Mouse (Mus musculus) right cerebral cortex, postnatal 14 days (tissue): ENCODE results near the gene Cpm.

Source experiments
- DNase-seq: peaks from one replicate; pipeline ENCODE4 v3.0.0; 2022

Cpm gene

DNA sequence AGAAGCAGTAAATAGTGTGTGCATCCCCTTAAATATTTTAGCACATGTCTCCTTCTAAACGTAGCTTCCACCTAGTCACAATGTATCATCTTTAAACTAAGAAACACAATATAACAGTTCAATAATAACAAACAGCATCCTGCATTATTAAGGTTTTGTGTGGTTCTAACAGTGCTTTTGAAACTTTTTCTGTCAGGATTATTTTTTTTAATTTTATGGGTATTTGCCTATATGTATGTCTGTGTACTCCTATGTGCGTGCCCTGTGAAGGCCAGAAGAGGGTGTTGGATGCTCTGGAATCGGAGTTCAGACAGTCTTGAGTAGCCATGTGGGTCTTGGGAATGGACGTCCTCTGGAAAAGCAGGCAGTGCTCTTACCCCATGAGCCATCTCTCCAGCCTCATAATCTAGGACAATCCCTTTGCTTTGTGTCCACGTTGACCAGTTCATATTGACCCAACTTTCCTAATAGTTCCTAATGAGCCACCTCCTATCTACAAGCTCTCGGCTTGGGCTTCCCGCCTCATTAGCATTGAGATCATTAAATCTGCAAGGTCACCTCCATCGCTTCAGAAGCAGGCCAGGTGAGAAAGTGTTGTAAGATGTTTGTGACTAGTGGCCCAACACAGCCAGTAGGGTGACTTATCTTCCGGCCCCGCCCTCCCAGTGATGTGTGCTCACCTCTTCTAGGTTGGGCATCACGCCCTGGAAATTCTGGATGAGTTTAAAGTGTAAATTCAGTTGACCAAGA is 20.2 kb downstream of the Cpm start:
- DNase-seq, result no peak

GRCm38 (mm10) chr10:117650042-117650655 is 20.8 kb downstream of the Cpm start:
- DNase-seq, result no peak

DNA sequence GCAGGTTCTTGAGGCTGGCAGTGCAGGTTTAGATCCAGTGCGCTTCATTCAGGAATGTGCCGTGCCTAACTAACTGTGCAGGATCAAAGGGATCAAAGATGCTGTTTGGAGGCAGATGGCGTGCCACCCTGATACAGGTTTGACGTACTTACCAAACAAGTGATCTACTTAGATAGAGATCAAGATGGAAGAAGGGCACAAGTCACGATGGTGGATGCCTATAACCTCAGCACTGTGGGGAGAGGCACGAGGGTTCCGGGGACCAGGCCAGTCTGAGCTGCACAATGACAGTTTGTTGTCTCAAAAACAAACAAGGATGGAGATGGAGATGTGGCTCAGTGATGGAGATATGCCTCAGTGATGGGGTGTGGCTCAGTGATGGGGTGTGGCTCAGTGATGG is 21.4 kb downstream of the Cpm start:
- DNase-seq, result no peak

DNA sequence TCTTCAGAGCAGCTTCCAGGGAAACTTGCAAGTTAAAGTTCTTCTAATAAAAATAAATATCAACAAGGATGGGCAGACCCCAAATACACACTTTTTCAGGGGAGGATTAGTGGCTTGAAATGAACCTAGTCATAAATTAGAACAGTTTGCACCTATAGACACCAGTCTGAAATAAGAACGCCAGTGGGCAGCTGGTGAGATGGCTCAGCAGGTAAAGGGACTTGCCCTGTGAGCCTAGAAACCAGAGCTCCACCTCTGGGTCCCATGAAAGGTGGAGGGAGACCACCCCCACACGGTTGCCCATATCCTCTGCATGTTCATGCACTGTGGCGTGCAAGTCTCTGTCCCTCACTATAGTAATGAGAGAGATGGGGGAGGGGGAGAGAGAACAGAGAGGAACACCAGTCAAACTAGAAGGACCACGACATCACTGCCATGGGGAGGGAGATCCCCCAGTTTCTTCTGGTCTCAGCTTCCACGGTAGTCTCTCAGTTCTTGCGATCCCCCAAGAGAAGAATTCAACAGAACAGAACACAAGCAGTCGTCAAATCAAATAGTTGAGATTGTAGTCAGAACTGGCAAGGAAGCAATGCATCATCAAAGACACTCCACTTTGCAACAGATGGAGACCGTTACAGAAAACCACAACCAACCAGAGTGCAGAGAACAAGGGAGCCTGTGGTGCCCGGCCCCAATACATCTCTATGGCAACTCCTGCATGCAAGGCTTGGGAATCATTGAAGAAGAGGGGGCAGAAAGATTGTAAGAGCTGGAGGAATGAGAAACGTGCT is 22.5 kb downstream of the Cpm start:
- no peak for DNase-seq

- DNase-seq, result no peak
Measured at GRCm38 (mm10) chr10:117652378-117652774, 23.1 kb downstream of the Cpm start.

DNA sequence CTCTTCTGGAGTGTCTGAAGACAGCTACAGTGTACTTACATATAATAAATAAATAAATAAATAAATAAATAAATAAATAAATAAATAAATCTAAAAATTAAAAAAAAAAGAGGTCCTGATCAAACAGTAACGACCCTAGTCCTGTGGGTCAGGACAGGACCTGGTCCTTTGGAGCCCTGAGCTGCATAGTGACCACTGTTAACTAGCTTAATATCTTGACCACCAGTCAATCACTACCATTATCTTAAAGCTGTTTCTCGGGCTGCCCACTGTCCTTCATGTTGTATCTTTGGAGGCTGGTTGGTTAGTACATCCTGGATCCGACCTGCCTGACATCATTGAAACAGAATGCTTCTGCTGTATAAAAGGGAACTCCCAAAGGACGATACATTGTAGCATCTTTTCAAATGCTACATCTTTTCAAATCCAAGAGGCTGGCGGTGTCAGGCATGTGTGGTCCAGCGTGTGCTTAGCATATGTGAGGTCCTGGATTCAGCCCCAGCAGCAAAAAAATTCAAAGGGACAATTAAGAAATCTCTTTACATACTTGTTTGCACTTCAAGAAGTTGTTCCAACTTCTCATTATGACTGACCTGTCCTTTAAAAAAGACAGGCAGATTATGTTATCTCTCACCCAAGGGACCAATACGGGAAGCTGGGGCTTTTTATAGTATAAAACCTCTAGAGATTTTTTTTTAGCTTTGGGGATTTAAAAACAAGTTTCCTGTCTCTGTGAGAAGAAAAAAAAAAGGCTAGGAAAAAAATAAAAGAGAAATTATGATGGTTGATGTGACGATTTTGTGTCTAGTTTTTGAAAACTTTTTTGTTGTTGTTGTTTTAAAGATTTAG is 23.9 kb downstream of the Cpm start:
- DNase-seq, result no peak

DNA sequence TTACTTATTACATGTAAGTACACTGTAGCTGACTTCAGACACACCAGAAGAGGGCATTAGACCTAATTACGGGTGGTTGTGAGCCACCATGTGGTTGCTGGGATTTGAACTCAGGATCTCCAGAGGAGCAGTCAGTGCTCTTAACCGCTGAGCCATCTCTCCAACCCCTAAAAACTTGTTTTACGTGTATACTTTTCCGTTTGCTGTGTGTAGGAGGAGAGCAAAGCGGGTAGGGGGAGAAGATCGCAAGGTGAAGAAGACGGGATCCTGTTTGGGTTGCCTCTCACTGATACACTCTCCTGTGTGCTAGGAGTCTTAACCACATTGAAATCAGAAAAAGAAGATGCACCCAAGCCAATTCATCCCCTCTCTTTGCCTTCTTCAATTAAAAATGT is 24.5 kb downstream of the Cpm start:
- no peak for DNase-seq

GRCm38 (mm10) chr10:117654576-117655123 is 25.4 kb downstream of the Cpm start:
- no peak for DNase-seq

DNA sequence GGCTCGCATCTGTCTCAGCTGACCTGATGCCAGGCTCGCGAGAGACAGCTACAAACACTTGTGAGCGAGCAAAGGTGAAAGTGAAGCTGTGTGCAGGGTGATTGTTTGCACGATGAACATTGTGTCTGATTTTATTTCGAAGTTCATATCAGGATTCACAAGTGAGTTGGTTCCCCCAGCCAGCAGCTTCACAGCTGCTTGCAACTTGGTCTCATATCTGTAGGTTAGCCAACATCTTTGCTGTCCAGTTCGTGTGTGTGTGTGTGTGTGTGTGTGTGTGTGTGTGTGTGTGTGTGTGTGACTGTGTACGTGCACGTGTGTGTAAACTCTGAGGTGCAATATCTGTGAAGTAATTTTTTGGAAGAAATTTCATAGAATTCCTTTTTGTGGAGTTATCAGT is 26.2 kb downstream of the Cpm start:
- no peak for DNase-seq

DNA sequence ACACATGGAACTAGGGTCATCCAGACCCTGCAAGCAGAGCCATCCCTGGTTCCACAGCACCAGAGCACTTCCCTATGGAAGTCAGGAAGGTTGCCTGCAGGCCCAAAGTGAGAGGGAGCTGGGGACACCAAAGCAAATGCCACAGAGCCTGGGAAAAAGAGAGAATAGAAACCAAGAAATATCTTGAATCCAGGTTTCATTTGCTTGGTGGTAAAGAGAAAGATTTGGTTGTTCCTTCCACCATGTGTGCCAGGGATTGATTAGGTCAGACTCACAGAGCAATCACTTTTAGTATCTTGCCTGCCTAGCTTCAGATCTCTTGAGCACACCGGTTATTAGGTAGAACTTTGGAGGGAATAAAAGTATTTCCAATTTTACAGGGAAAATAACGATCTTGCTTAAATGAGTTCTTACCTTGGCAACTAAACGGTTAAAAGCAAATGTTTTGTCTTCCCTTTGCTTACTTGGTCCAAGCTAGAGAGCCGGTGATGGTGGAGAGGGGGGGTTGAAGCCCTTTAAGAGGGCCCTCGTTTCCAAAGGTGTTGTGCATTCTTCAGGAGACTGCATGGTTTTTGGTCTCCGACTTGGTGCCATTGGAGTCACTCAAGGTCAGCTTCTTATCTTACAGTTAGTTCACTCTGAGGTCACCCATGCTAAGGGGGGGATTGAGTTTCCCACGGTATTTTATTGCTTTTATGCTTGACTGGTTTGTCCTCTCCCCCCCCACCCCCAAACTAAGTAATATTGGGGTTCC is 26.8 kb downstream of the Cpm start:
- no peak for DNase-seq

DNA sequence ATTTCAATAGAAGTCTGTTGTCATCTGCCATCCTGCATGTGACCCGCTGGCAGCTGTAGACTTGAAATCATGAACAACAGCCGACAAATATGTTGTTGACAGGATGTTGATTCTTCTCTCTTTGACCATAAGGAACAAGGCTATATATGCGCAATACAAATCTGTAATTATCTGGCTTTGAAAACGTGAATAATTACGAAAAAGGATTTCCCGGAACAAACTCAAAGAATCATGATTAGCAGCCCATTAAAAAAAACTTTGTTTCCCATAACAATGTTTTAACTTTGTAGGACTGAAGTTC is 27.3 kb downstream of the Cpm start:
- no peak for DNase-seq

DNA sequence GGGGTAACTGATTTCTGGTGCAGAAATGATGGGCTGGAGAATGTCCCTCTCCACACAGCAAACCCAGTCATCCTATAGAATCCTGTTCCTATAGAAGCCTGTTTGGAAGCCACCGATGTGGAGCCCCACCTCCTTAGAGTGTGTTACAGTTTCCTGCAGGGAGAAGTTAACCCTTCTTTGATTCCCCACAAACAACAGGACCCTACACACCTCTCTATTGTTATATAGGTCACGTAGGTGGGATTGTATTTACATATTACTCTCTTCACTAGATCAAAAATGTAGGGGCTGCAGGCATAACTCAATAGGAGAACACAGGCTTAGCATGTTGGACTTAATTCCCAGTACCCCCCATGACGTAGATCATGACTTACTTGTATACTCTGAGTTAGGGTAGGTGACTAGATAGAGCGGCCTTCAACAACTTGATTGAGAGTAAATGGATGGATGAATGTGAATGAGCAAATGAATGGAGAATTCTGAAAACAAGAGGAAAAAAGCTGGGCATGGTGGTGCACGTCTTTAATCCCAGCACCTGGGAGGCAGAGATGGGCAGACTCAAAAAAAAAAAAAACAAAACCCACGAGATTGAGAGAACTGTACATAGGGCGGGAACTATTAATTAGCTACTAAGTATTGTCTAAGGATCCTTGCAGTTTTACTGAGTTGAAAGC is 27.8 kb downstream of the Cpm start:
- no peak for DNase-seq

DNA sequence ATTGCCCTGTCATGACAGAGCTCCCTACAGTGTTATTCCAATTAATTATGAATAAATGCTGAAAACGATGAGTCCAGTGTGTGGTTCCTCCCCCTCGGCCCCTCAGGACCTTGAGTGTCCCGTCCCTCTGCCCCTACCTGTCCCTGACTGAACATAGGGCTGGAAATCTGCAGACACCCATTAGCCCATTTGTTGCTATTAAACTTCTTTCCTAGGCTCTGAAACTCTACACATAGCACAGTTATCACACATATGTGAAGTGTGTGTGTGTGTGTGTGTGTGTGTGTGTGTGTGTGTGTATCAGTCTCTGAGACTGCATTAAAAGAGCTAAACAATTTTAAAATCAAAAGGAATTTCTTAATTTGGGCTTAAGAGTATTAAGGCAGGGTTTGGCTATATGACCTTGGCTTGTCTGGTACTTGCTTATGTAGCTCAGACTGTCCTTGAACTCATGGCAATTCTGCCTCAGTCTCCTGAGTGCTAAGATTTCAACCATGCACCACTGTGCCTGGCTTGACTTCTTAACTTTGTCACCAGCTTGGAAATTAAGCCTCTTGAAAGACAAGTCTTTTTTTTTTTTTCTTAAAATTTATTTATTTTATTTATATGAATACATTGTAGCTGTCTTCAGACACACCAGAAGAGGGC is 28.5 kb downstream of the Cpm start:
- DNase-seq, result no peak

DNA sequence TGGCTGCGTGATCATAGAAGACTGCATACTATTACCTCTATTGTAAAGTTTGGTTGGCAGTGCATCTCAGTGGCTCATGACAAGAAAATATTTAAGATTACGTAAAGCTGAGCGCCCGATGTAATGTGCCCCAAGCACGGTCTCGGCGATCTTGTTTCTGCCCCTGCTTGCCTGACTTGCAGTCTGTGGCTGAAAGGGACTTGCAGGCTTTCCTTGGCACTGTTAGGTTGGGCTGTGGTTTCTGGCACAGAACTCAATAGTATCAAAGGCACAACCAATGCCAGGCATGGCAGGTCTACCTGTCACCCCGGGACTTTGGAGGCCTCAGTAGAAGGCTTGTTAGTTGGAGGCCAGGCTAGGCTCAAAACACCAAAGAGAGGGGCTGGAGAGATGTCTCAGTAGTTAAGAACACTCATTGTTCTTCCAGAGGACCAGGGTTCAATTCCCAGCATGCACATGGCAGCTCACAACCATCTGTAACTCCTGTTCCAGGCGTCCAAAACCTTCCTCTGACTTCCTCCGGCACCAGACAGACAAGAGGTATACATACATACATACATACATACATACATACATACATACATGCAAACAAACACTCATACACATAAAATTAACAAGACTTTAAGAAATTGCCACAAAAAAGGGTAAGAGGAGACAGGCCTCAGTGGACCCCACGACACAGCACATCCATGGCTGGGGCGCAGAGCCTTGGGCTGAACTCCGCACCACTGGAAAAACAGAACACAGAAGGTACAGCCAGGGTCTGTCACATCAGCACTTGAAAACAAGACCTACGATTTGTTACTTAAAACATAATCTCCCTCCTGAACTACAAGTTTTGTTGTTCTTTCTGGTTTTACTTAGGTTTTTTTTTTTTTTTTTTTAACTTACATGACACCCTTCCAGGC is 29.5 kb downstream of the Cpm start:
- DNase-seq, result no peak

GRCm38 (mm10) chr10:117659430-117659813 is 30.1 kb downstream of the Cpm start:
- DNase-seq, result no peak

DNA sequence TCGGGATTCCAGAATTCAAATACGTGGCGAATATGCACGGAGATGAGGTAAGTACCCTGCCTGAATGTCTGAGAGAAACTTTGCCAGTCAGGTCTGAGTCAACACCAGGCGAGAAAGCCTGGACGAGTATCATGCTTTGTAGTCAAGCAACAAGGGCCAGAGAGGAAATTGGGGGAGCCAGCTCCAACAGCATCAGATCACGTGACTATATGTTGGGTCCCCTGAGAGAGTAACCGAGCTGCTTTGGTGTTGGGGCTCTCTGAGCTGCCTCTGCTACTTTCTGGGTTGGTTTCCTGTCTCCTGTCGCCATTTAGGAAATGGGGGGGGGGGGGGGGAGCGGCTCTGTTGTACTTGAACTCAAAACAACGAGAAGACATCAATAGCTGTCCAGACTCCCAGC is 30.5 kb downstream of the Cpm start:
- DNase-seq, result no peak

DNA sequence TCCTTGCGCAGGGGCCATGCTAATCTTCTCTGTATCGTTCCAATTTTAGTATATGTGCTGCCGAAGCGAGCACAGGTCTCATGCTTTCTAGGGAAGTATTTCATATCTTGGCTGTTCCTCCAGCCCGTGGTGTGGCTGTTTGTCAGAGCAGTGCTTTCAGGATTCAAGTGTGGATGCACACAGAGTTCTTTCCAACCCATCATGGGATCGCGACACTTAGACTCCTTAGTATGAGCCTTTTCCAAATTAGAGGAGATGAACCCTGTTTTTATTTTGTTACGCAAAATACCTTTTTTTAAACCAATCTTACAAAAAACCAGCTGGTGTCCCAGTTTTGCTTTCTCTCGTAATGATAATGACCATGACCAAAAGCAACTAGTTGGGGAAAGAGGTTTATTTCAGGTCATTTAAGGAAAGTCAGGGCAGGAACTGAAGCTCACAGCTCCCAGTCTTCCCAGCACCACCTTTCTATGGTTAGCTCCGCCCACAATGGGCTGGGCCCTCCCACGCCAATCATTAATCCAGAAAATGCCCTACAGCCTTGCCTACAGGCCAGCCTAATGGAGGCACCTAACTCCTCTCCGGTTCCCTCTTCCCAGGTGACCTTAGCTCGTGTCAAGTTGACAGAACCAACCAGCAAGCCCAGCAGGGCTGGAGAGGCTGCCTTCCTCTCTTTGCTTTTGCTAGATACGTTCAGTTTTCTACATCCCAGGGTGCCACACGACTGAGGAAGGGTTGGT is 33.2 kb downstream of the Cpm start:
- no peak for DNase-seq

GRCm38 (mm10) chr10:117663056-117663864 is 34.0 kb downstream of the Cpm start:
- no peak for DNase-seq

- no peak for DNase-seq
Measured at GRCm38 (mm10) chr10:117663865-117664200, 34.5 kb downstream of the Cpm start.
